Mouse (Mus musculus): ENCODE measurements at regions not wholly inside any gene's neighbourhood (a gene's known extent, or its start where the extent isn't known, plus 50 kb on each side); places are given as distances from the start of the nearest gene placed in this dataset.
"Not testable (repeated sequence)": the region's sequence is repeated elsewhere in the genome, so short reads cannot be mapped to it uniquely, and the experiment has no call there.

DNA sequence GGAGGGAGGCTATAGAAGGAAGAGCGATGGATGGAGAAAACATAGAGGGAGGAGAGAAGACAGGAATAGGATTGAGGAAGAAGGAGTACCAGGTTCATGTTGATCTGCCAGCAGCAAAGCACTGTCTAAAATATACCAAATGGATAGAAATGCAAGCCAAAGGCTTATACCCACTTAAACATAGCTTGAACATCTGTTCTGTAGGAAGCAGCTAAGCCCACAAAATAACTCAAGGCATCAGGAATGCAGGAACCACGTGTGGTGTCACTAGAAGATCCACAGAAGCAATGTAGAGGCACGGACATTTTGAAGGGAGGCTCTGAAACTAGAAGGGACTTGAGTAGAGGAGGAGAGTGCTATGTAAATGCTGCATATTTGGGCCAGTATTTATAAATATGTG is 78.9 kb downstream of the Smgc start:
- DNase-seq, result no peak

DNA sequence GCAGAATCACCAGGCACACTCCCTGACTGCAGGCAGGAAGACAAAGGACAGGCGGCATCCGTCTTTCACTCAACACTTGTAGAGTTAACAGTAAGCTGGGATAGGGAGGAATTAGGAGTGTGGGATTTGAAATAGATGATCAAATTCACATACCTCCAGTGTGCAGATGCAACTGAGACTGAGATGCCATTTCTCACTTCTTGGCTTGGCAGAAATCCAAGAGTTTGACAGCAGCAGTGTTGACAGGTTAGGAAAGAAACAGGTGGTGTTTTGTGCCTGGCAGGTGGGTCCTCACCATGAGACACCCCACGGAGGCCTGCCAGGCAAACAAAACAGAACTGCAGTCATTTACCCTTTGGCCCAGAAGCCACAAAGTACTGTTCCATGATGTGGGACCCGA is 79.8 kb downstream of the Smgc start:
- peak; percentile 5 for DNase-seq

DNA sequence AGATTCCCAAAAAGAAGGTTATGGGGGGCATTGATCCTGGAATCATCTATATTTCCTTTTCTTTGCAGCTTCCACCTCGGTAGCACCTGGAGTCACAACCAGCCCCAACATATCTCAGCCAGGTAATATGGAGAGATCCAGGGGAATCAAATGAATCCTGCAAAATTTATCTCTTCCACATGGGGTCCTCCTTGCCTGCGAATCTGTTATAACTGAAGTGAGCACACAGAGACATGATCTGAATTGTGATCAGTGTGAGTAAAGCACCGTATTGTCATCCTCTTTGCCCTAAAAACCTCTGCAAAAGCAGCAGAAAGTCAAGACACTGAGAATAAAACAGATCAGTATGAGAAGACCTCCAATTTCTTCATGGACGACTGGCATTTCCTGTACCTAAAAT is 86.5 kb downstream of the Smgc start:
- DNase-seq, result no peak

DNA sequence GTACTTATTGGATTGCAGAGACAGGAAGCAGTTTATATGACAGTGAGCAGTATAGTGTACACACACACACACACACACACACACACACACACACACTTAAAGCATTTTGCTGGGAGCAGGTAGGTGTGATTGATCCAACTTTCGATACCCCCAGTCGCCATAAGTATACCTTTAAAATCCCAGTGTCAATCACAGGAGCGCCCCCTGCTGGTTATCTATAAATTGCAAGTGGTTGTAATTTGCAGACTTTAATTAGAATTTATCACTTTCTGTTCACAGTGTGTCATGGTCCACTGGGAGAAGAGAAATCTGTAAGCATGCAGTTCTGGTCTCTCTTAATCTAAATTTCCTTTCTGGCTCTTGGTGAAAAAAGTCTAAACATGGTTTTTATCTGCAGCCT is 89.4 kb downstream of the Smgc start:
- no peak for DNase-seq

DNA sequence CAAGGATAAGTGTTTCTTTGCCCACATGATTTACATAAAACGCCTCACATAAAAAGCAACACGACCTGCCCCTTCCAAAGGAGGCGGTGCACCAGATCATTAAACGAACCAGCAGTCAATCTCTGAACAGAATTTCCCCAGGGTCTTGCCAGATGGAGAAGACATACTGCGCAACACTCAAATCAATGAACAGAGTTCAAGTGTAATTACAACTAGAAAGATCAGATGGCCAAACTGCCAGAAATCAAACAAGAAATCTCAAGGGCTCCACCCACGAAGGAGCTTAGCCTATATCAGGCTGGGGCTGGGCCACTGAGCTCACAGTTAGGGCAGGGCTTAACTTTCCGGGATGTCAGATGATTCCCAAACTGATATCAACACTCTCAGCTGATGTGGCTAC is 90.4 kb downstream of the Smgc start:
- DNase-seq, result no peak

DNA sequence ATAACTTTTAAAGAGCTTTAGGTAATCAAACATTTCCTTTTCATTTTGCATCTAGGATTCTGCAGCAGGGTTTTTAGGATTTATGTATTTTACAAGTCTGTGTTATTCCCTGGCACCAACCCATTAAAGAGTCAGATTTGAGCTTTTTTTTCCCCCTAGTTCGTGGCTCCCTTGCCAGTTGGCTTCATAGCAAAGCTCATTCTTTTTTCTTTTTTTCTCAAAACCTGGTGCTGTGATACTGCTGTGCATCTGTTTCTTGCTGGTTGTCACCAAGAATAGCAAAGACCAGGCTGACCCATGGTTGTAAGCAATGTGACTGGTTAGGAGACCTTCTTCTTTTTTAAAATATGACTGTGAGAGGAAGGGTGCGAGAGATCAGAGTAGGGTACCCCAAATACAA is 93.7 kb upstream of the Cntn1 start:
- DNase-seq, result no peak

DNA sequence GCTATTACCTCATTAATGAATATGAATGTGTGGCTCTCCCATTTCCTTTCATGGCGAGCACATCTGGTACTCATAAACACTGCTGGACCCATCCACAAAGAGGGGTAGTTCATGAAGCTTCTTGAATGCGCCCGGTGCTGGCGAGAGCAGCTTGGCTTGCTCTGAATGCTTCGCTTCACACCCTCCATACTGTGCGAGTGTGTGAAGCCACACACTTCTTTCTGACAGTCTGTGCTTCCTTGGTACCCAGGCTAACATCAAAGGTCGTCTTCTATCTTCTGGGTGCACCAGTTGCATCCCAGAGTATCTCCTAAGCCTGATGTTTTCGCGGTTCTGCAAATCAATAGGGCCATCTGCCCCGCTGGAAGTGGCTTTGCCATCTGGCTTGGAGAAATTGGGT is 85.8 kb upstream of the Cntn1 start:
- no peak for DNase-seq

DNA sequence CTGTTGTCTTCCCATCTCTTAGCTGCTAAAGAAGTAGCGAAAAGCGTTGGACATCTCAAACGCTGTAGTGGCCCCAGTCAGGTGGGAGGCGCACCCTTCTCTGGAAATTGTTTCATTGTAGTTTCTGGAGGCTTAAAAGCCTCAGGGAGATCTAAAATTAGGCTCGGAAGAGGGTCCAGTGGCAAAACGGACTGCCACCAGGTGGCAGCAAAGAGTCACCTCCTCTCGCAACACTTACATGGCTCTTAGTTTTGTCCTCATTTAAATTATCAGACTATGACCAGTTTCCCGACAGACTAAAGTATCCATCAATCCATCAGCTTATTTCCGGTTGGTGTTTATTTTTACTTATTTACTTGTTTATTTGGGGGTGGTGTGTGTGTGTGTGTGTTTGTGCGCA is 81.6 kb upstream of the Cntn1 start:
- peak; percentile 70 for DNase-seq

DNA sequence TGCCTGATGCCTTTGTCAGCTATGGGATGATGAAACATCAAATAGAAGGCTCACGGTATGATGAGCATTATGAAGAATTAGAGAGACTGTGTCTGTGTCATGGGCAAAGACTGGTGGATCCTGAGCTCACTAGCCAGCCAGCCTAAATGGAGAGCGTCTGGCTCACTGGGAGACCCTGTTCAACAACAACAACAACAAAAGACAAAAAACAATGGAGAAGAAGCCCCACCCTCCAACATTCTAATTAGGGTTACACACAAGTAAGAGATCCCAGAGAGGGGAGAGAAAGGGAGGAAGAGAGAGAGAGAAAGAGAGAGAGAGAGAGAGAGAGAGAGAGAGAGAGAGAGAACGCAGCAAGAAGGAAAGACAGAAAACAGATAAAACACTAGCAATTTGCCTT is 79.6 kb upstream of the Cntn1 start:
- DNase-seq, result no peak

DNA sequence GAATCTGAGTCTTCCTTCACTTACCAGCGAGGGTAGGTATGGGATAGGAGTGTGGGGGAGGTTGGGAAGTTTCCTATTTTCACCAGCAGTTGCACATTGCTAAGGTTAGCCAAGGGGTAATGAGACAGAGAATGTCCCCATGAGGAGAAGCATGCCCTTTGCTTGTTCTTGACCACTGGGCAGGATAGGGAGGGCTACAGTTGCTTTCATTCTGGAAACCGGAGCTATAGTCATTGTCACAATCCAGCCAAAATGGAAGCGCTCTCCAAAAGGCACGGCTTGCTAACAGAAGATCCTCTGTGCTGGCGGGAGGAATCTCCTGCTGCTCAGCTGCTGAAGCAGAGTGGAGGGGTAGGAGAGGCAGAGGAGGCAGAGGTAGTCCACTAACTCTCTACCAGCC is 79.1 kb upstream of the Cntn1 start:
- DNase-seq, result no peak

DNA sequence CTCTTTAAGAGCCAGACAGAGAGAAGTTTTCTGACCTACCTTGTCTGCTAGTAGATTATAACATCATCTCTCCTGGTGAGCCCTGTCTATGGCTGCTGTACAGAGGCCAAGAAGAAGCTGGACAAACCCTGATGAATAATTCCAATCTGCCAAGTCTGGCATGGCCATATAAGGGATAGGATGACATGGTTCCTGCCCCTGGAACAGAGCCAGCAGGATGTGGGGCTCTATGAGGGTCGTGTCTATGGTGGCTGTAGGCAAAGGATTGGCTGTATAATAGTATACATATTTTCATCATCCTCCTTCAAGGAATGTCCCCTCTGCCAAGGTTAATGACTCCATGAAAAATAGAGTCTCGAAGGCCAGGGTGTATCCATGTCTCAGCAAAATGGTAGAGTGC is 75.4 kb upstream of the Cntn1 start:
- no peak for DNase-seq

DNA sequence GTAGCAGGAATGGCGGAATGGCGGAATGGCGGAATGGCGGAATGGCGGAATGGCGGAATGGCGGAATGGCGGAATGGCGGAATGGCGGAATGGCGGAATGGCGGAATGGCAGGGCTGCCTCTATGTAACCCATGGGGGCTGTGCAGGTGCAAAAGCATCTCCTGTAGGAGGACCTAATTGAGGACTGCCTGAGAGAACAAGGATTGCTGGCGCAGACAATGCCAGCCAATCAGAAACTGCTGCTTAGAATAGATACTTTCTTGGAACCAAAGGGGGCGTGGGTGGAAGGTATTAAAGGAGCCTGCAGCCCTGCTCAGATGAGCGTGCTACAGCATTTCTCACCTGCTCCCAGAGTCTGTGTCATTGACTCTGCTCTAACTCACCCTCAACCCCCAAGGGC is 67.8 kb upstream of the Cntn1 start:
- DNase-seq, result not testable (repeated sequence)

DNA sequence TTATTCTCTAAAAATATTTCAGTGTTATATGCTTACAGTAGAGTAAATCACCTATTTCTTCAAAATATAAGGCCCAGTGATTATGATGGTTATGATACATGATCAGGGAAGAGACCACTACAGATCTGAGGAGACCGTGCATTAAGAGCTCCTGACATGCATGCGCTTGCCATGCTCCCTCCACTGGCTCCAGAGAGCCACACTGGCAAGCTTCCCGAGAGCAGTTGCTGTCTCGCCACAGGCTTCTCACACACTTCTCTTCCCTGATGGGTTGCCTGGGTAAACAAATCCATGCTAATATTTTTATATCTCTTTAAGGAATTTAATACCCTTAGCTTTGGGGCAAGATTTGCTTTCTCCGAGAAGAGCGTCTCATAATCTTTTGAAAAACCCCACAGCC is 50.9 kb upstream of the Cntn1 start:
- DNase-seq, result peak; percentile 57
